In the genomic region with DNA sequence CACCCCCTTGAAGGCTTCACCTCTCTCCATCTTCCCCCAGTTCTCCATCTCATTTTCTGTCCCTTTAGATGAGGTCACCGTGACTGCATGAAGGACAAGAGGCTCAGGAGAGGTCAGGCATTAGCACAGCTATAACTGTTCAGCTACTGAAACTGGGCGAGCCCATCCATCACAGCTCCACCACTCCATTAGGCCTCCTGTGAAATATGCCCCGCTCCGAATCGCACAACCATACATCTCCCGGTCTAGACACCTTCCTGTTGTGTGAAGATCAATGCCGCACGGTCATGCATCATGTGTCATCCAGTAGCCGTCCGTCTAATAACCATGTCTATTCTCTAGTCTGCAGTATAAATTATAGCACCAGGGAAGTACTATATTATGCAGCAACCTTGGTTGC, we compare ENCODE assay signal across 19 mouse cellular contexts.
A peak's percentile ranks its signal among the peaks of the same experiment; 100 is the strongest.
DNase-seq lines count a peak whose midpoint lies in the region; ATAC-seq lines count a peak whose summit lies in the region.
"Had no signal": no experiment of that assay in that cellular context is flagged by ENCODE, and none has a peak within 500 bp of the region (broad histone marks: within the 10 kb centered on the region; RNA-seq: fewer than 3 reads in every experiment).

No protein-coding gene starts in this region.

- H3K36me3 ChIP-seq in heart, embryonic 11.5 days (ENCODE audit: control insufficient read depth, insufficient read depth, low read length), result no peaks in the 10 kb centered on the region
- H3K36me3 ChIP-seq in hindbrain, embryonic 13.5 days, result no peaks in the 10 kb centered on the region
- H3K36me3 ChIP-seq: G1E had no signal

- no peaks in the 10 kb centered on the region for H3K27me3 ChIP-seq in heart, embryonic 11.5 days (ENCODE audit: control insufficient read depth, insufficient read depth, low read length)
- no peaks in the 10 kb centered on the region for H3K27me3 ChIP-seq in hindbrain, embryonic 13.5 days
- H3K27me3 ChIP-seq: forebrain, embryonic 13.5 days; megakaryocyte, embryonic 14.5 days had no signal

- H3K9me3 ChIP-seq in heart, embryonic 11.5 days (replicated peaks; ENCODE audit: control insufficient read depth, low read length), result no peaks in the 10 kb centered on the region
- H3K9me3 ChIP-seq in hindbrain, embryonic 13.5 days, result no peaks in the 10 kb centered on the region
- H3K9me3 ChIP-seq: forebrain, embryonic 13.5 days; G1E had no signal

- DNase-seq in heart, adult 11 months, result peak; percentile 63
- DNase-seq in neural tube, embryonic 10.5 days (ENCODE audit: extremely low spot score, low spot score), result peak; percentile 62
- DNase-seq in adipocyte (ENCODE audit: low spot score), result no peak
- DNase-seq in spleen, adult 12 weeks (ENCODE audit: low spot score), result no peak
- no peak for DNase-seq in layer of hippocampus, postnatal 14 days (ENCODE audit: low spot score in 2 of 2)
- DNase-seq: adrenal gland, postnatal 25 days; cerebellum, adult 11-12 months; cerebellum, postnatal 14 days; gastrocnemius, postnatal 25 days; layer of hippocampus, postnatal 36 days; lung, adult 18-20 months; lung, postnatal 14 days; thymus, postnatal 25 days had no signal

- H3K4me1 ChIP-seq in heart, embryonic 11.5 days (ENCODE audit: control insufficient read depth, insufficient read depth, low read length), result no peaks in the 10 kb centered on the region
- peaks cover 18% of the 10 kb centered on the region for H3K4me1 ChIP-seq in hindbrain, embryonic 13.5 days (replicated peaks)
- H3K4me1 ChIP-seq: forebrain, embryonic 13.5 days; megakaryocyte, embryonic 14.5 days had no signal

- no peak overlapping the region for H3K27ac ChIP-seq in heart, embryonic 11.5 days (ENCODE audit: low read depth, low read length)
- peak overlapping the region; percentile 85 for H3K27ac ChIP-seq in hindbrain, embryonic 13.5 days
- H3K27ac ChIP-seq: forebrain, embryonic 13.5 days had no signal

- 77% methylated on average over 10 of the region's 10 CpGs for WGBS in heart, embryonic 11.5 days (ENCODE audit: insufficient replicate concordance)
- WGBS in hindbrain, embryonic 13.5 days, result 50% methylated on average over 10 of the region's 10 CpGs

- no peak overlapping the region for H3K4me3 ChIP-seq in heart, embryonic 11.5 days (ENCODE audit: low read depth, low read length)
- no peak overlapping the region for H3K4me3 ChIP-seq in hindbrain, embryonic 13.5 days
- H3K4me3 ChIP-seq: forebrain, embryonic 13.5 days; megakaryocyte, embryonic 14.5 days had no signal

- H3K4me2 ChIP-seq in heart, embryonic 11.5 days, result no peak overlapping the region
- H3K4me2 ChIP-seq in hindbrain, embryonic 13.5 days, result 0 out of 2 replicates have a peak overlapping the region, but pooled peaks have one; percentile 10
- H3K4me2 ChIP-seq: forebrain, embryonic 13.5 days had no signal

- ATAC-seq in heart, embryonic 11.5 days (replicated peaks; ENCODE audit: insufficient number of reproducible peaks, low FRiP score, low TSS enrichment), result no peak
- ATAC-seq in hindbrain, embryonic 13.5 days (ENCODE audit: low FRiP score), result peak; percentile 73
- ATAC-seq: intestine, postnatal 0 days had no signal

- no peak overlapping the region for H3K9ac ChIP-seq in heart, embryonic 11.5 days (ENCODE audit: low read depth, low read length)
- H3K9ac ChIP-seq in hindbrain, embryonic 13.5 days, result no peak overlapping the region
- H3K9ac ChIP-seq: forebrain, embryonic 13.5 days had no signal

Comparison
In these comparisons a context has a peak if more than half of its experiments do, and no peak if none do; other contexts are left out.
1. DNase-seq: peak in heart, adult 11 months (single experiment) and neural tube, embryonic 10.5 days (single experiment); none in adipocyte (single experiment), spleen, adult 12 weeks (single experiment) and layer of hippocampus, postnatal 14 days (0 of 2).